Mouse (Mus musculus) forelimb bud, embryonic 11.5 days (tissue): ENCODE measurements around the gene Cyp2d22.
"Not testable (repeated sequence)": the region's sequence is repeated elsewhere in the genome, so short reads cannot be mapped to it uniquely, and the experiment has no call there.

Experiments used
- DNase-seq: peaks from one replicate; pipeline ENCODE4 v3.0.0-alpha.2; 2012; ENCODE audit warnings: low read depth, low spot score

Cyp2d22 gene

GRCm38 (mm10) chr15:82379871-82380713 is at the start of gene Cyp2d22:
Gene Cyp2d22, minus strand, starts transcription at chr15:82380260.
- peak; percentile 31 for DNase-seq

DNA sequence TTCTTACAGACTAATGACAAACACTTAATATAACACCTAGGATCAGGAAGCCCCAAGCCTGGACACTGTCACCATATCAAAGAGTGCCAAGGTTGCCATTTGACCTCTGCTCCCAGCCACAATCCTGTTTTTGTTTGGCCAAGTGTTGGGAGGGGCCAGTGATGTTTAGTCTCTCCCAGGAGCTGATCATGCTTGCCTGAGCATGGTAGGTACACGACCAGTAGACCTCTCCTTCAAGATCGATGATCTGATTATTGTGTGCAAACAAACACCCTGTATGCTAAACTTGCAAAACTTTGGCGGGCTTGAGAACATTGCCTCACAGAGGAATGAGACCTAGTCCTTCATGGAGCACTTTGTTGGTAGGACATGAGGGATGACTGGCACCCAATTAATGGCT is 43.4 kb upstream of the Cyp2d22 start:
- DNase-seq, result no peak

DNA sequence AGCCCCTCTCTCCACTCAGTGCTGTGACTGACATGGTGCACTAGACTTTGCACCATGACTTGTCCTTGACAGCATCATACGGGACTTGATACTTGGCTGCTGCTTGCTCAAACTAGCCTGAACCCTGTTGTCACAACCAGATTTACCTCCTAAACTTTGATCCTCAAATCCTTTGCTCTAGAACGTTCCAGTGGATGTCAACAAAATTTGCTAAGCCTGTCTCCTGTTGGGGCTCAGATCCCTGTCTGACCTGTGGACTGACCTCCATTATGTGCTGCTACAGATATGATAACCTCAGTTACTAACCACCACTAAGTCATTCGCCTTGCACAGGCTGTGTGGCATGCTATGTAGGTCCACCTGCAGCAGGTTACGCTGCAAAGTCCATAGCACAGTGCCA is 42.9 kb upstream of the Cyp2d22 start:
- no peak for DNase-seq

GRCm38 (mm10) chr15:82418616-82419015 is 38.6 kb upstream of the Cyp2d22 start:
- DNase-seq, result no peak

GRCm38 (mm10) chr15:82416797-82417789 is 37.0 kb upstream of the Cyp2d22 start:
- peak; percentile 54 for DNase-seq

DNA sequence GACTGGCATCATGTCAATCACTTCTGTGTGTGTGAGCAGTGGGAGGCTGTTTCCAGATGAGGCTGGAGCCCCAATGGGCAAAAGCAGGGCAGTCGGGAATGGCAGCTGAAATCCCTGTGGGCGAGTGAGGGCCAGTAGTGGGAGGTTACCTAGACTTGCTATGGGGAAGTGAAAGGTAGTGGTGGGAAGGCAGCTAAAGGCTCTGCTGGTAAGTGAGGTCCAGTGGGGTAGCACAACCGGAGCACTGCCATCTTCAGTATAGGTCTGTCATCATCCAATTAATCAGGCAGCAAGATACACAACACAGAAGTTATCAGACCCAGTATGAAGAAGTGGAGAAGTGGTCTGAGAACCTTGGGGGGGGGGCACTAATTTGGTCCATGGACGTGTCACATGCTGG is 27.5 kb upstream of the Cyp2d22 start:
- no peak for DNase-seq

GRCm38 (mm10) chr15:82406981-82407380 is 26.9 kb upstream of the Cyp2d22 start, which contains the start of gene Cyp2d10:
Gene Cyp2d10, minus strand, starts transcription at chr15:82407195.
- no peak for DNase-seq

- no peak for DNase-seq
These were observed 24.1 kb upstream of the Cyp2d22 start for GRCm38 (mm10) chr15:82404163-82404562.

GRCm38 (mm10) chr15:82403606-82404005 is 23.5 kb upstream of the Cyp2d22 start:
- no peak for DNase-seq

- no peak for DNase-seq
These were observed 22.7 kb upstream of the Cyp2d22 start for GRCm38 (mm10) chr15:82402741-82403140.

GRCm38 (mm10) chr15:82402106-82402505 is 22.0 kb upstream of the Cyp2d22 start:
- DNase-seq, result no peak

DNA sequence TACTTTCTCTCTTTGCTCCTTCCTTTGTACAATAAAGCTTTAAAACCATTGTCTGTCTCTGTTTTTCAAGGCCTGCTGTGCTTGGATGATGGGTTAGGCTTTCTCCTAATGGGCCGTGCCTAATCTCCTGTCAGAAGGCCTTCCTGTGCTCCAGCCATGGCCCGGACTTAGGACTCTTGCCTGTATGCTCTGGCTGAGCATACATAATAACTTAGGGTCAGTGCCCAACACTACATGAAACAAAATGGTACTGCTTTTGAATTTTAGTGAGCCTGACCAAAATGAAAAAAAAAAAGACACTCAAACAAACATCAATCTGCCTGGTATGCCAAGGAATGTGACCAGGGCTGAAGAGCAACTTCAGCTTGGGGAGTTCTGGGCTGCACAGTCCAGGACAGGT is 21.5 kb upstream of the Cyp2d22 start:
- DNase-seq, result no peak

GRCm38 (mm10) chr15:82395955-82396354 is 15.9 kb upstream of the Cyp2d22 start:
- DNase-seq, result not testable (repeated sequence)

- not testable (repeated sequence) for DNase-seq
These were observed 13.9 kb upstream of the Cyp2d22 start, which contains the start of gene Cyp2d11 for GRCm38 (mm10) chr15:82393922-82394321. Gene Cyp2d11, minus strand, starts transcription at chr15:82394022.

DNA sequence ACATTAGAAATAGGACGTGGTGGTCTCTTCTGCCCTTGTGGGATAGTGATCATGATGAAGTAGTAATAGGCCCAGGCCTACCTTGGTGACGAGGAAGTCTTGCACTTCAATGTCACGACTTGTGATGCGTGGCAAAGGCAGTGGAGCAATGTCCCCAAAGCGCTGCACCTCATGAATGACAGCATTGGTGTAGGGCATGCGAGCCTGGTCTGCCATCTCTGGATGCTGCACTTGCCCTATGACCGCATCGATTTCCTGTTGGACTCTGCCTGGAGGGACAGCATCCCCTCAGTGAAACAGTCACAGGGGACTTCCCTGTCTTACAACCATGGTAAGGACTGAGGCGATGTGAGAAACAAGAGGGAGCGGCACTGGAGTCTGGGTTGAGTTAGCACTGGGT is 9.9 kb upstream of the Cyp2d22 start:
- not testable (repeated sequence) for DNase-seq

DNA sequence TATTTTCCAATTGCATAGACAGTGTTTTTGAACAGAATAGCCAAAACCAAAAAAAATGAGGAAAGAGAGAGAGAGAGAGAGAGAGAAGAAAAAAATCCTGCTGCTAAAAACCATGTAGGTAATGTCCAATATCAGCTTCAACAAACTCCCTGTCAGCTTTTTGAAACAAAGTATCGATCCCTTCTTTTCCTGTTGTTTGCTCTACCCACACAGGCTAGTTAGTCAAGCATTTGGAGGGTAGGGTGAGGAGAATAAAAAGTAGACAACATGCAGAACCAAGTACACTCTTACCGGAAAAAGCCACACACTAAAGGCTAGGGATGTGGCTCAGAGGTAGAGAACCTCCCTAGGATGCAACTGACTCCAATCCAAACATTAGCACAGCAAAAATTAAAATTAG is 5.7 kb upstream of the Cyp2d22 start:
- DNase-seq, result no peak

- no peak for DNase-seq
These were observed 2.4 kb upstream of the Cyp2d22 start for GRCm38 (mm10) chr15:82382441-82382840.

DNA sequence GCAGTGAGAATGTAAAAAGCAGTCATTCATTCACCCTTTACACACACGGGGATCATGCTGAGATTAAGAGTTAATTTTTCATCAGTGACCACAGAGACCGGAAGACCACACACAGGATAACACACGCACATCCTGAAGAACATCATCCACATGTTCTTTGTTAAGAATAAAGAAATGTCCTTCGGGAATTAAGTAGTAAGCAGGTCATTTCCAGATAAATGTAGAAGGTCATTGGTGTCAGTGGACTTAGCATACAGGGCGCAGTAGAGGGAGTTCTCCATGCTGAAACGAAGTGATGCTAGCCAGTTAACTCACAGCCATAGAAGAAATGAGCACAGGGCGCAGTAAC is 628 bp upstream of the Cyp2d22 start:
- no peak for DNase-seq

- DNase-seq, result no peak
These were observed 569 bp downstream of the Cyp2d22 start for GRCm38 (mm10) chr15:82379511-82379870.

DNA sequence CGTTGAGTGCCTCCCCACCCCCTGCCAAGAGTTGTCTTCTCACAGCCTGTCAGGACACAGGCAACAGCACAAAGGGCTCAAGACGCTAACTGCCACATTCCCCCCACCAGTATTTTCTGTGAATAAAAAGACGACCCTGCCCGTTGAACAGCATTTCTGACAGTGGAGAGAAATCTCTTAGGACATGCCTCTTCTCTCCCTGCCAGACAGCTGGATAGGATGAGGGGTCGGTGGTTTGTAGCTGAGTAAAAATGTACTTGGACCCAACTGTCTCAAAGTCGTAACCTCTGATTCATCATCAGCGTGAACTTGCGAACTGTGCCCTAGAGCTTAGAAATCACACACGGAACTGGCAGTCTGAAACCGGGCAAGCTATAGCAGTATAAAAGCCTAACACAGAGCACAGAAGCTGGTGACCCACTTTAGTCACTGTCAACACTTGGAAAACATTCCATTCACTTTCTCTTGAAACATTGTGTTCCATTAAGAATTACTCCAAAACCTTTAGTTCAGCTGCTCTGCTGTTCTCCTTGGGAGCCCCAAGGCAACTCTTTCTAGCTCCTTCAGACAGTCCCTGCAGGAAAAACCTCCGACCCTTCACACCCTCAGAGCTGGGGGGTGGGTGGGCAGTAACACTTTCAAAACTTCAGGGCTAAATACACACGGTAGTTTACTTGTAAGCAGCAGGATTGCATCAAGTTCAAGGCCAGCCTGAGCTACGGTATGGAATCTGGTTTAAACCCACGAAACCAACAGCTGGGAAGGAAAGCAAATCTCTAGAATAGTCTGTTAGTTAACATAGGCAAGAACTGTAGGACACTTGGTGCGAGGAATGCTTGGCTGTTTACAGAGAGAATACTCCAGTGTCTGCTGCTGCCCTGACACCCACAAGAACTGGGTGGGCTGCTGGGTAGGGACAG is 1.5 kb downstream of the Cyp2d22 start:
- no peak for DNase-seq

DNA sequence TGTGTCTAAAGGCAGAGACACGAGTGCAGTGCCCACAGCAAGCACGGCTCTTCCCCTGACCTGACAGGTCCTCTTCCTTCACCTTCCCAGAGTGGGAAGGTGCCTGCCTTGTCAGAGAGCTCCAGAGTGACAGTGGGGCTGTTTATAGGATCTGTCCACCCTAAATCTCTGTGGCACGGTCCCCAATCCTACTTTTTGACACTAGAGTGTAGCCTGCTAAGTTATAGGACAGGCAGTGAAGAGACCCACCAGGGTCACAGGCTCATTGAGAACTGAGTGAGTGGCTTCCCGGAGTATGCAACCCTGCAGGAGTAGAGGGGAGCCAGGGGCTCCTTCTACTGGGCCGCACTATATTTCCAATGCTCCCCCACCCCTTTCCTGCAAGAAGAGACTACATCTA is 2.4 kb downstream of the Cyp2d22 start:
- no peak for DNase-seq
